Mouse (Mus musculus): ENCODE data around the gene Cops4. TPM values are rescaled to one million over a fixed set of nuclear protein-coding genes. Genes with fewer than 3 reads are reported as not detected.

The Cops4 gene
- polyA plus RNA-seq, 1 experiment, result 87.0 TPM

- DNase-seq (ENCODE audit: low read depth), result peak; percentile 97
These were observed 17.6 kb upstream of the Cops4 start, which contains the start of gene Lin54 for GRCm38 (mm10) chr5:100500458-100500961. Lin54 (minus strand) TSS chr5:100500639.

GRCm38 (mm10) chr5:100501267-100501666 is 16.8 kb upstream of the Cops4 start:
- TF ChIP-seq CTCF (IDR thresholded peaks at IDR 0.05; ENCODE audit: borderline replicate concordance, extremely low read depth, insufficient read depth, insufficient read length) (no peak), POLR2A (IDR thresholded peaks at IDR 0.05; ENCODE audit: borderline replicate concordance, extremely low read depth, insufficient read depth, insufficient read length, poor library complexity, severe bottlenecking) (no peak)

More at GRCm38 (mm10) chr5:100500458-100500961, 17.6 kb upstream of the Cops4 start, which contains the start of gene Lin54:
- TF ChIP-seq CTCF (IDR thresholded peaks at IDR 0.05; ENCODE audit: borderline replicate concordance, extremely low read depth, insufficient read depth, insufficient read length) (peak; percentile 24; the same call in 1 of the 2 replicates), POLR2A (IDR thresholded peaks at IDR 0.05; ENCODE audit: borderline replicate concordance, extremely low read depth, insufficient read depth, insufficient read length, poor library complexity, severe bottlenecking) (peak; percentile 12; the same call in 1 of the 2 replicates)

GRCm38 (mm10) chr5:100509247-100509646 is 8.9 kb upstream of the Cops4 start:
- TF ChIP-seq CTCF (IDR thresholded peaks at IDR 0.05; ENCODE audit: borderline replicate concordance, extremely low read depth, insufficient read depth, insufficient read length), result no peak
- no peak for TF ChIP-seq POLR2A (IDR thresholded peaks at IDR 0.05; ENCODE audit: borderline replicate concordance, extremely low read depth, insufficient read depth, insufficient read length, poor library complexity, severe bottlenecking)
- no peak for DNase-seq (ENCODE audit: low read depth)

More at GRCm38 (mm10) chr5:100501267-100501666, 16.8 kb upstream of the Cops4 start:
- DNase-seq (ENCODE audit: low read depth), result no peak

GRCm38 (mm10) chr5:100512576-100512975 is 5.5 kb upstream of the Cops4 start:
- DNase-seq (ENCODE audit: low read depth), result no peak
- TF ChIP-seq CTCF (IDR thresholded peaks at IDR 0.05; ENCODE audit: borderline replicate concordance, extremely low read depth, insufficient read depth, insufficient read length), result no peak
- TF ChIP-seq POLR2A (IDR thresholded peaks at IDR 0.05; ENCODE audit: borderline replicate concordance, extremely low read depth, insufficient read depth, insufficient read length, poor library complexity, severe bottlenecking), result no peak

GRCm38 (mm10) chr5:100519027-100519411 is 910 bp downstream of the Cops4 start:
- no peak for DNase-seq (ENCODE audit: low read depth)

GRCm38 (mm10) chr5:100520223-100520622 is 2.1 kb downstream of the Cops4 start:
- TF ChIP-seq CTCF (IDR thresholded peaks at IDR 0.05; ENCODE audit: borderline replicate concordance, extremely low read depth, insufficient read depth, insufficient read length), result no peak
- no peak for TF ChIP-seq POLR2A (IDR thresholded peaks at IDR 0.05; ENCODE audit: borderline replicate concordance, extremely low read depth, insufficient read depth, insufficient read length, poor library complexity, severe bottlenecking)
- DNase-seq (ENCODE audit: low read depth), result no peak

More at GRCm38 (mm10) chr5:100519027-100519411, 910 bp downstream of the Cops4 start:
- TF ChIP-seq CTCF (IDR thresholded peaks at IDR 0.05; ENCODE audit: borderline replicate concordance, extremely low read depth, insufficient read depth, insufficient read length), result no peak

- no peak for TF ChIP-seq POLR2A (IDR thresholded peaks at IDR 0.05; ENCODE audit: borderline replicate concordance, extremely low read depth, insufficient read depth, insufficient read length, poor library complexity, severe bottlenecking)
- no peak for TF ChIP-seq CTCF (IDR thresholded peaks at IDR 0.05; ENCODE audit: borderline replicate concordance, extremely low read depth, insufficient read depth, insufficient read length)
- no peak for DNase-seq (ENCODE audit: low read depth)
These were observed 5.2 kb downstream of the Cops4 start for GRCm38 (mm10) chr5:100523331-100523730.

GRCm38 (mm10) chr5:100524921-100525320 is 6.8 kb downstream of the Cops4 start:
- TF ChIP-seq POLR2A (IDR thresholded peaks at IDR 0.05; ENCODE audit: borderline replicate concordance, extremely low read depth, insufficient read depth, insufficient read length, poor library complexity, severe bottlenecking), result no peak
- no peak for TF ChIP-seq CTCF (IDR thresholded peaks at IDR 0.05; ENCODE audit: borderline replicate concordance, extremely low read depth, insufficient read depth, insufficient read length)
- DNase-seq (ENCODE audit: low read depth), result no peak

- TF ChIP-seq POLR2A (IDR thresholded peaks at IDR 0.05; ENCODE audit: borderline replicate concordance, extremely low read depth, insufficient read depth, insufficient read length, poor library complexity, severe bottlenecking), result no peak
- no peak for TF ChIP-seq CTCF (IDR thresholded peaks at IDR 0.05; ENCODE audit: borderline replicate concordance, extremely low read depth, insufficient read depth, insufficient read length)
- no peak for DNase-seq (ENCODE audit: low read depth)
These were observed 7.5 kb downstream of the Cops4 start for GRCm38 (mm10) chr5:100525620-100526019.

GRCm38 (mm10) chr5:100526164-100526563 is 8.1 kb downstream of the Cops4 start:
- no peak for DNase-seq (ENCODE audit: low read depth)
- no peak for TF ChIP-seq POLR2A (IDR thresholded peaks at IDR 0.05; ENCODE audit: borderline replicate concordance, extremely low read depth, insufficient read depth, insufficient read length, poor library complexity, severe bottlenecking)
- no peak for TF ChIP-seq CTCF (IDR thresholded peaks at IDR 0.05; ENCODE audit: borderline replicate concordance, extremely low read depth, insufficient read depth, insufficient read length)

GRCm38 (mm10) chr5:100535826-100536225 is 17.7 kb downstream of the Cops4 start:
- TF ChIP-seq CTCF (IDR thresholded peaks at IDR 0.05; ENCODE audit: borderline replicate concordance, extremely low read depth, insufficient read depth, insufficient read length), result no peak
- DNase-seq (ENCODE audit: low read depth), result no peak

GRCm38 (mm10) chr5:100536638-100537037 is 18.5 kb downstream of the Cops4 start:
- TF ChIP-seq CTCF (IDR thresholded peaks at IDR 0.05; ENCODE audit: borderline replicate concordance, extremely low read depth, insufficient read depth, insufficient read length) (peak; percentile 60), POLR2A (IDR thresholded peaks at IDR 0.05; ENCODE audit: borderline replicate concordance, extremely low read depth, insufficient read depth, insufficient read length, poor library complexity, severe bottlenecking) (no peak)
- DNase-seq (ENCODE audit: low read depth), result peak; percentile 49
